Mouse (Mus musculus) left cerebral cortex, postnatal 4 days (tissue): ENCODE results near the gene Eps8l2. TPM values are rescaled to one million over a fixed set of nuclear protein-coding genes. Genes with fewer than 3 reads are reported as not detected.

ENCODE experiments used
- DNase-seq: peaks from one replicate; pipeline ENCODE4 v3.0.0-alpha.2; 2022
- intact Hi-C: fragments of 180-260 bp; cut with DNase I; formaldehyde crosslinking; loops from one replicate; pipeline ENCODE4 v1.15.1; 2025
- total RNA-seq, 2 experiments: library from RNA; stranded (reverse); gene quantifications; 2 replicates each; pipeline ENCODE4 v1.2.3; 2021

The Eps8l2 gene
- total RNA-seq = under 1 TPM; 0.86 to 0.97 TPM

- no peak for DNase-seq
- intact Hi-C loops = no loop called here
Observed at GRCm38 (mm10) chr7:141338576-141339131, at the start of gene Eps8l2. Eps8l2 (plus strand) TSS chr7:141338880.

- intact Hi-C loops = no loop called here
- DNase-seq = peak; percentile 22
Observed at GRCm38 (mm10) chr7:141291921-141292582, 46.6 kb upstream of the Eps8l2 start, which contains the start of gene Drd4. Drd4 (plus strand) TSS chr7:141292006.

- DNase-seq = no peak
Observed at GRCm38 (mm10) chr7:141292583-141293388, 45.9 kb upstream of the Eps8l2 start.

GRCm38 (mm10) chr7:141293852-141294471, 44.7 kb upstream of the Eps8l2 start:
- DNase-seq = peak; percentile 47
- intact Hi-C loops = no loop called here

More at GRCm38 (mm10) chr7:141292583-141293388, 45.9 kb upstream of the Eps8l2 start:
- intact Hi-C loops = no loop called here

GRCm38 (mm10) chr7:141294479-141294878, 44.2 kb upstream of the Eps8l2 start:
- DNase-seq = no peak
- intact Hi-C loops = no loop called here

GRCm38 (mm10) chr7:141297926-141298650, 40.6 kb upstream of the Eps8l2 start:
- intact Hi-C loops = no loop called here

GRCm38 (mm10) chr7:141299175-141299574, 39.5 kb upstream of the Eps8l2 start:
- intact Hi-C loops = no loop called here
- peak; percentile 68 for DNase-seq

More at GRCm38 (mm10) chr7:141297926-141298650, 40.6 kb upstream of the Eps8l2 start:
- no peak for DNase-seq

- intact Hi-C loops = no loop called here
- no peak for DNase-seq
Observed at GRCm38 (mm10) chr7:141301386-141301785, 37.3 kb upstream of the Eps8l2 start.

- no peak for DNase-seq
- intact Hi-C loops = no loop called here
Observed at GRCm38 (mm10) chr7:141302702-141303268, 35.9 kb upstream of the Eps8l2 start.

GRCm38 (mm10) chr7:141304537-141304936, 34.1 kb upstream of the Eps8l2 start:
- intact Hi-C loops = no loop called here

GRCm38 (mm10) chr7:141314416-141314815, 24.3 kb upstream of the Eps8l2 start:
- intact Hi-C loops = loop anchor here (5.0 kb wide), 1 partner anchor 72 kb away; no protein-coding TSS in a partner anchor
- no peak for DNase-seq

More at GRCm38 (mm10) chr7:141304537-141304936, 34.1 kb upstream of the Eps8l2 start:
- DNase-seq = no peak

- intact Hi-C loops = no loop called here
- DNase-seq = no peak
Observed at GRCm38 (mm10) chr7:141315076-141315475, 23.6 kb upstream of the Eps8l2 start.

GRCm38 (mm10) chr7:141315974-141316373, 22.7 kb upstream of the Eps8l2 start:
- no peak for DNase-seq
- intact Hi-C loops = no loop called here

- DNase-seq = no peak
- intact Hi-C loops = no loop called here
Observed at GRCm38 (mm10) chr7:141317619-141318132, 21.0 kb upstream of the Eps8l2 start.

- intact Hi-C loops = no loop called here
Observed at GRCm38 (mm10) chr7:141319446-141319845, 19.2 kb upstream of the Eps8l2 start.

GRCm38 (mm10) chr7:141324686-141325085, 14.0 kb upstream of the Eps8l2 start:
- intact Hi-C loops = loop anchor here (5.0 kb wide), 1 partner anchor 72 kb away; no protein-coding TSS in a partner anchor
- no peak for DNase-seq

More at GRCm38 (mm10) chr7:141319446-141319845, 19.2 kb upstream of the Eps8l2 start:
- no peak for DNase-seq

- no peak for DNase-seq
- intact Hi-C loops = no loop called here
Observed at GRCm38 (mm10) chr7:141326546-141327446, 11.9 kb upstream of the Eps8l2 start.
